Mouse (Mus musculus) kidney, postnatal 36 days (tissue): ENCODE data around the gene Ptpn7.

Experiments used
- DNase-seq, 2 experiments: peaks; one replicate each; pipeline ENCODE4 v3.0.0; 2021 to 2022; ENCODE audit warnings: mixed read lengths in 2 of 2

Ptpn7 gene

DNA sequence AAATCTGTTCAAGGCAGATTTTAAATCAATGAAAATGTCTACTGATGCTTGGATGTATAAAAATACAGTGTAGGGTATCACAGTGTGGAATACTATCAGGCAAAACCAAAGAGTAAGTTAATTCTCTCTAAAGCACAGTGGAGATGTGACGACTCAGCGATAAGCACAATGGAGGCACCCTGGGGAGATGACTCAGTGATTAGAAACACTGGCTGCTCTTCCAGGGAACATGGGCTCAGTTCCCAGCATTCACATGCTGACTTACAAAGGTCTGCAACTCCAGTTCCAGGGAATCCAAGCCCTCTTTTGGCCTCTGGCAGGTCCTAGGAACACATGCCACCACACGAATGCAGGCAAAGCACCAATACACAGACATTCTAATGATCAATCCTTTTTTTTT is 55.7 kb downstream of the Ptpn7 start:
- peak in 1 of 2 experiments; percentile 29 for DNase-seq

DNA sequence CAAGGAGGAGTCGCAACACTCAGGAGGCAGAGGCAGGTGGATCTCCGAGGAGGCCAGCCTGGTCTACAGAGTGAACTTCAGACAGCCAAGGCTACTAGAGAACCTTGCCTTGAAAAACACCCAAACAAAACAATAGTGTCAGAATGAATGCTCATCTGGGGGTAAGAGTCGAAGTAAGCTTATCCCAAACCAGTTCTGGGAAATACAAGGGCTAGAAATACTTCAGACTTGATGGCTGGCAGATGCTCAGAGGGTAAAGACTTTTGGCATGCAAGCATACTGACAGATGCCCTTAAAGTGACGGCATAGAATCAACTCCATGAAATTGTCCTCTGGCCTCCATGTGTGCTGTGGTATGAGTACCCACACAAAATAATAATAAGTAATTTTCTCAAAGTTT is 56.7 kb downstream of the Ptpn7 start:
- no peak for DNase-seq

DNA sequence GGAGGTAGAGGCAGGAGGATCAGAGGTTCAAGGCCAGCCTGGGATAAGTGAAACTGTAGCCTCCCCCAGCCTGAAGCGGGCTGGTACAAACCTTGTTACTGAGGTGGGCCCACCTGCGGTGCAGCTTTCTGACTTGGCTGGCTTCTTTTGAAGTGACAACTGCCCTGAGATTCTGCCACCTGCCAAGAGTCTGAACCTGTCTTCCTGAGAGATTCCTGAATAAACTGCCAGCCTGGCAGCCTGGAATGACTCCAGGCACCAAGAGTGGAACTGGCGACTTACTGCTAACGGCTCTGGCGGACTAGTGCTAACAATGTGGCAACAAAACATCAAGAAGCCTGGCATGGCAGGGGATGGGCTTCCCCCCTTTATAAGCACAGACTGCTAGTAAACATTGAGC is 61.8 kb downstream of the Ptpn7 start:
- peak in 1 of 2 experiments; percentile 45 for DNase-seq
